Comparison of ENCODE assay signal across 9 mouse cellular contexts in genomic region chr2:103568161-103568560, GRCm38 (mm10). TPM values are rescaled to one million over a fixed set of nuclear protein-coding genes. Genes with fewer than 3 reads are reported as not detected.
DNase-seq lines count a peak whose midpoint lies in the region; ATAC-seq and TF ChIP-seq lines count a peak whose summit lies in the region.
"Had no signal": no experiment of that assay in that cellular context is flagged by ENCODE, and none has a peak within 500 bp of the region (broad histone marks: within the 10 kb centered on the region; RNA-seq: fewer than 3 reads in every experiment).

No protein-coding gene starts in this region.

- WGBS in kidney, adult 2 months: 43% methylated on average over 7 of the region's 7 CpGs
- WGBS in hindbrain, embryonic 10.5 days: 32% methylated on average over 7 of the region's 7 CpGs
- 11% methylated on average over 7 of the region's 7 CpGs for WGBS in midbrain, embryonic 13.5 days

- no peak for TF ChIP-seq POLR2A in kidney, adult 2 months (IDR thresholded peaks at IDR 0.05; ENCODE audit: low read depth, low read length)

- no peak for TF ChIP-seq CTCF in kidney, adult 2 months (conservative IDR thresholded peaks at IDR 0.05; ENCODE audit: insufficient read depth, insufficient read length, low read depth, low read length)

- H3K4me2 ChIP-seq in midbrain, embryonic 13.5 days (replicated peaks): peak overlapping the region; percentile 99

- H3K27ac ChIP-seq in kidney, adult 2 months (ENCODE audit: insufficient read depth, low read depth, low read length): no peak overlapping the region
- no peak overlapping the region; the same call in 1 of the 2 replicates for H3K27ac ChIP-seq in hindbrain, embryonic 10.5 days
- H3K27ac ChIP-seq in midbrain, embryonic 13.5 days: no peak overlapping the region

- ATAC-seq in midbrain, embryonic 13.5 days: no peak
- ATAC-seq: Patski had no signal

- no peaks in the 10 kb centered on the region for H3K36me3 ChIP-seq in kidney, adult 2 months (ENCODE audit: control insufficient read depth, insufficient read depth, low read length)
- H3K36me3 ChIP-seq in hindbrain, embryonic 10.5 days: no peaks in the 10 kb centered on the region
- no peaks in the 10 kb centered on the region for H3K36me3 ChIP-seq in midbrain, embryonic 13.5 days

- H3K9ac ChIP-seq in midbrain, embryonic 13.5 days (replicated peaks): peak overlapping the region; percentile 80

- H3K9me3 ChIP-seq in hindbrain, embryonic 10.5 days: no peaks in the 10 kb centered on the region
- no peaks in the 10 kb centered on the region for H3K9me3 ChIP-seq in midbrain, embryonic 13.5 days

- peak overlapping the region; percentile 90 for H3K4me3 ChIP-seq in kidney, adult 2 months (ENCODE audit: insufficient read depth, low read depth, low read length)
- peak overlapping the region; percentile 77 for H3K4me3 ChIP-seq in hindbrain, embryonic 10.5 days
- H3K4me3 ChIP-seq in midbrain, embryonic 13.5 days (replicated peaks): peak overlapping the region; percentile 76

- H3K4me1 ChIP-seq in kidney, adult 2 months (ENCODE audit: control insufficient read depth, insufficient read depth, low read length): peaks cover 27% of the 10 kb centered on the region; the same call in 1 of the 2 replicates
- peaks cover 63% of the 10 kb centered on the region for H3K4me1 ChIP-seq in hindbrain, embryonic 10.5 days (replicated peaks)
- peaks cover 62% of the 10 kb centered on the region for H3K4me1 ChIP-seq in midbrain, embryonic 13.5 days (replicated peaks)

- no peak for DNase-seq in kidney, adult 2 months
- DNase-seq in kidney, adult 9 months: no peak
- peak; percentile 64 for DNase-seq in embryo, embryonic 11 days
- DNase-seq in hindbrain, embryonic 10.5 days (ENCODE audit: low spot score): peak; percentile 21
- DNase-seq in urinary bladder, postnatal 4 days (ENCODE audit: low spot score in 2 of 2): no peak
- no peak for DNase-seq in cerebellum, postnatal 4 days (ENCODE audit: low spot score in 2 of 2)
- no peak for DNase-seq in ovary, adult 18-20 months (ENCODE audit: low spot score)

- H3K27me3 ChIP-seq in kidney, adult 2 months (replicated peaks; ENCODE audit: control insufficient read depth, insufficient read depth, low read length): no peaks in the 10 kb centered on the region
- peaks cover 51% of the 10 kb centered on the region for H3K27me3 ChIP-seq in hindbrain, embryonic 10.5 days (ENCODE audit: insufficient read depth, poor library complexity, severe bottlenecking)
- no peaks in the 10 kb centered on the region for H3K27me3 ChIP-seq in midbrain, embryonic 13.5 days

RNA-seq across cellular contexts. Expression of gene Abtb2, which starts 2.1 kb away (rescaled TPM):
- 11.6 and 12.0 TPM in 2 replicates for polyA plus RNA-seq in kidney, adult 2 months (2012; rRNA removed)
- polyA plus RNA-seq in hindbrain, embryonic 10.5 days (2016; fragmentation: Nextera tagmentation; extraction: Ambion mirVana): 13.3 and 21.3 TPM in 2 replicates
- polyA plus RNA-seq in midbrain, embryonic 13.5 days (2015; fragmentation: Nextera tagmentation; extraction: Ambion mirVana): 11.2 and 12.8 TPM in 2 replicates

Comparison
In these comparisons a context has a peak if more than half of its experiments do, and no peak if none do; other contexts are left out.
1. DNase-seq: peak in embryo, embryonic 11 days (single experiment) and hindbrain, embryonic 10.5 days (single experiment); none in kidney, adult 2 months (single experiment), kidney, adult 9 months (single experiment), urinary bladder, postnatal 4 days (0 of 2), cerebellum, postnatal 4 days (0 of 2) and ovary, adult 18-20 months (single experiment).
2. Peak in every context shown above with its lines, with median percentiles within 50 percentile points of each other: H3K4me3 ChIP-seq.